Mouse (Mus musculus) hindbrain, embryonic 12.5 days (tissue): Measurements from ENCODE around the gene Onecut1. TPM values are rescaled to one million over a fixed set of nuclear protein-coding genes. Genes with fewer than 3 reads are reported as not detected.

ENCODE experiments used
- ATAC-seq: fragments of 200-750 bp; cut with Nextera tagmentation; 2 replicates; pipeline ENCODE4 v1.8.0; 2017; ENCODE audit warnings: moderate TSS enrichment; ENCODE audit not compliant: low FRiP score
- H3K27ac ChIP-seq: fragments of 300-500 bp; sonication (generic); 2 replicates; pipeline ENCODE4 v1.5.1; 2016; ENCODE audit warnings: mild to moderate bottlenecking
- H3K27me3 ChIP-seq: fragments of 300-500 bp; sonication (generic); 2 replicates; pipeline ENCODE4 v1.6.1; 2016; ENCODE audit warnings: mild to moderate bottlenecking
- H3K36me3 ChIP-seq: fragments of 300-500 bp; sonication (generic); 2 replicates; pipeline ENCODE4 v1.6.1; 2016; ENCODE audit warnings: mild to moderate bottlenecking
- H3K4me1 ChIP-seq: fragments of 300-500 bp; sonication (generic); 2 replicates; pipeline ENCODE4 v1.6.1; 2016
- H3K4me2 ChIP-seq: fragments of 300-500 bp; sonication (generic); replicated peaks from 2 replicates; pipeline ENCODE4 v1.6.1; 2016; ENCODE audit warnings: mild to moderate bottlenecking
- H3K4me3 ChIP-seq: fragments of 300-500 bp; sonication (generic); 2 replicates; pipeline ENCODE4 v1.5.1; 2016; ENCODE audit warnings: mild to moderate bottlenecking
- H3K9ac ChIP-seq: fragments of 300-500 bp; sonication (generic); 2 replicates; pipeline ENCODE4 v1.6.1; 2016; ENCODE audit warnings: mild to moderate bottlenecking, moderate library complexity
- H3K9me3 ChIP-seq: fragments of 300-500 bp; sonication (generic); replicated peaks from 2 replicates; pipeline ENCODE4 v1.6.1; 2016; ENCODE audit warnings: mild to moderate bottlenecking
- whole genome bisulfite sequencing: fragments of 180-500 bp; shearing (Covaris S2); methylation state at CpG from one replicate; pipeline ENCODE4 v1.1.7; 2016; 5-methylcytosine and 5-hydroxymethylcytosine counted together
- polyA plus RNA-seq: library from polyadenylated mRNA; unstranded; fragments of >200 nt; fragmentation: Nextera tagmentation; extraction: Ambion mirVana; gene quantifications from 2 replicates; pipeline ENCODE4 v1.2.1, GENCODE M21; 2016

The Onecut1 gene
- polyA plus RNA-seq, 1 experiment from 2014 or later: 11.7 TPM

DNA sequence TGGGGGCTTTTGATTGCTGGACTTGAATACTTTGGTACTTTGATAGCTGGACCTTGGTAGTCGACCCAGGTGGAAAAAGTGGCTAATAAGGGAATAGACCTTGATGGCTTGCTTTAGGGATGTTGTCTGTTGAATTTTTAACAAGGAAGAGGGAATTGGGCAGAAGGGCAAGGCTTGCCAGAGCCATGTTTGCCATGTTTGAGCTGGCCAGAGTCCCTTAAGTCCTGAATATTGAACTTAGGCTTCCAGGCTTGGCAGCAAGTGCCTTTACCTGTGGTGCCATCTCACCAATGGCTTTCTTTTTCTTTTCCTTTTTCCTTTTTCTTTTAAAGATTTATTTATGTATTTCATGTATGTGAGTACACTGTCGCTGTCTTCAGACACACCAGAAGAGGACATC lies 38.4 kb downstream of the Onecut1 start:
- Histone ChIP-seq H3K4me2 (no peak overlapping the region), H3K4me1 (no peaks in the 10 kb centered on the region), H3K27ac (no peak overlapping the region), H3K4me3 (no peak overlapping the region), H3K36me3 (no peaks in the 10 kb centered on the region), H3K9me3 (no peaks in the 10 kb centered on the region), H3K27me3 (no peaks in the 10 kb centered on the region), H3K9ac (no peak overlapping the region)
- WGBS: 91% methylated on average over 2 of the region's 2 CpGs
- no peak for ATAC-seq

GRCm38 (mm10) chr9:74904866-74905508 lies 43.3 kb downstream of the Onecut1 start:
- H3K27ac ChIP-seq: no peak overlapping the region
- no peaks in the 10 kb centered on the region for H3K27me3 ChIP-seq
- H3K4me1 ChIP-seq: no peaks in the 10 kb centered on the region
- peak; percentile 52 for ATAC-seq
- WGBS: 23% methylated on average over 7 of the region's 7 CpGs
- no peak overlapping the region for H3K4me3 ChIP-seq
- H3K9ac ChIP-seq: no peak overlapping the region
- H3K9me3 ChIP-seq: no peaks in the 10 kb centered on the region
- no peaks in the 10 kb centered on the region for H3K36me3 ChIP-seq
- H3K4me2 ChIP-seq: no peak overlapping the region

- WGBS: 59% methylated on average over 4 of the region's 4 CpGs
- H3K36me3 ChIP-seq: no peaks in the 10 kb centered on the region
- H3K4me1 ChIP-seq: no peaks in the 10 kb centered on the region
- H3K27me3 ChIP-seq: no peaks in the 10 kb centered on the region
- ATAC-seq: no peak
- H3K27ac ChIP-seq: no peak overlapping the region
- no peak overlapping the region for H3K4me2 ChIP-seq
- no peak overlapping the region for H3K9ac ChIP-seq
- no peaks in the 10 kb centered on the region for H3K9me3 ChIP-seq
- H3K4me3 ChIP-seq: no peak overlapping the region
Measured at GRCm38 (mm10) chr9:74906951-74907350, 45.2 kb downstream of the Onecut1 start.

GRCm38 (mm10) chr9:74909245-74909644 lies 47.5 kb downstream of the Onecut1 start:
- H3K4me1 ChIP-seq: peaks cover 5% of the 10 kb centered on the region; the same call in 1 of the 2 replicates
- no peak overlapping the region for H3K4me2 ChIP-seq
- 78% methylated on average over 15 of the region's 15 CpGs for WGBS
- H3K9ac ChIP-seq: no peak overlapping the region
- no peaks in the 10 kb centered on the region for H3K9me3 ChIP-seq
- H3K4me3 ChIP-seq: no peak overlapping the region
- H3K27ac ChIP-seq: no peak overlapping the region
- no peaks in the 10 kb centered on the region for H3K36me3 ChIP-seq
- no peaks in the 10 kb centered on the region for H3K27me3 ChIP-seq
- no peak for ATAC-seq

GRCm38 (mm10) chr9:74910226-74910759 lies 48.6 kb downstream of the Onecut1 start:
- no peak for ATAC-seq
- Histone ChIP-seq H3K9ac (no peak overlapping the region), H3K4me2 (no peak overlapping the region), H3K27ac (no peak overlapping the region), H3K4me3 (no peak overlapping the region), H3K27me3 (no peaks in the 10 kb centered on the region), H3K4me1 (peaks cover 5% of the 10 kb centered on the region; the same call in 1 of the 2 replicates), H3K36me3 (no peaks in the 10 kb centered on the region), H3K9me3 (no peaks in the 10 kb centered on the region)
- 83% methylated on average over 6 of the region's 6 CpGs for WGBS

GRCm38 (mm10) chr9:74911430-74911829 lies 49.7 kb downstream of the Onecut1 start:
- Histone ChIP-seq H3K4me2 (no peak overlapping the region), H3K4me1 (peaks cover 5% of the 10 kb centered on the region; the same call in 1 of the 2 replicates), H3K36me3 (no peaks in the 10 kb centered on the region), H3K9me3 (no peaks in the 10 kb centered on the region), H3K27me3 (no peaks in the 10 kb centered on the region), H3K9ac (no peak overlapping the region), H3K4me3 (no peak overlapping the region), H3K27ac (no peak overlapping the region)
- ATAC-seq: no peak
- 80% methylated on average over 4 of the region's 4 CpGs for WGBS

GRCm38 (mm10) chr9:74911919-74912318 lies 50.2 kb downstream of the Onecut1 start:
- H3K4me1 ChIP-seq: peaks cover 5% of the 10 kb centered on the region; the same call in 1 of the 2 replicates
- H3K9ac ChIP-seq: no peak overlapping the region
- ATAC-seq: no peak
- H3K4me2 ChIP-seq: no peak overlapping the region
- H3K36me3 ChIP-seq: no peaks in the 10 kb centered on the region
- H3K9me3 ChIP-seq: no peaks in the 10 kb centered on the region
- no peaks in the 10 kb centered on the region for H3K27me3 ChIP-seq
- H3K4me3 ChIP-seq: no peak overlapping the region
- WGBS: 62% methylated on average over 2 of the region's 2 CpGs
- no peak overlapping the region for H3K27ac ChIP-seq

DNA sequence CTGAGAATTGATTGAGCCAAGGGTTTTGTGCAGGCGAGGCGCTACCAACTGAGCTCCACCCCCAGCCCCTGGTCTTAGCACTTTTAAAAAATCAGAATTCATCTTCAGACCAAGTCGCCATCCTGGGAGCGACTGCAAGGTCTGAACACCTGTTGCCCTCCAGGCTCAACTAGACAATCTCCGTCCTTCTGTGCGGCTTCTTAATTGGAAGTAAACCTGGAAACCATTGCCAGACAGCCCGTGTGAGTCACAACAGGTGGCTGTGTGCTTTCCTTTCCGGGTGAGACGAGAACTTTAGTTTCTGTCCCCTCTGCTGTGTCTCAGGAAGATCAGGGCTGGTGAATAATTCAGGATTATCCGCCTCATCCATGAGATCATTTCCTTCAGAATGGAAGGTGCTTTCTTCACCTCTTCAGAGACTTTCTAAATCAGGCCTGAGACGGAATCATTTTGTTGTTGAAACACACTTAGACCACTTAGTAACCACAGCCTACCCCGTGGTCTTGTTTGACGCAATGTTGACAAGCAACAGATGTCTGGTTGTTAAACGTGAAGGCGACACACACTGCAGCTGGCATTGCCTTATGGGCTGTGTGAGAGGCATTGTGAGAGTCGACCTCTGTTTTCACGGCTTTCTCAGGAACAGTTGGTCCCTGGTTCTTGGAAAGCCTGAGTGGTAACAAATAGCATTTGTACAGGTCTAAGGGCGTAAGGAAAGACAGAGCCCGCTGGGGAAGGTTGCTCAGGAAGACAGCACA lies 51.1 kb downstream of the Onecut1 start:
- H3K4me2 ChIP-seq: no peak overlapping the region
- no peaks in the 10 kb centered on the region for H3K27me3 ChIP-seq
- H3K4me1 ChIP-seq: peaks cover 5% of the 10 kb centered on the region; the same call in 1 of the 2 replicates
- no peaks in the 10 kb centered on the region for H3K36me3 ChIP-seq
- ATAC-seq: no peak
- 68% methylated on average over 19 of the region's 19 CpGs for WGBS
- no peak overlapping the region for H3K27ac ChIP-seq
- H3K9me3 ChIP-seq: 0 out of 2 replicates have a peak, but pooled peaks cover 4% of the 10 kb centered on the region
- no peak overlapping the region for H3K9ac ChIP-seq
- no peak overlapping the region for H3K4me3 ChIP-seq

GRCm38 (mm10) chr9:74915611-74916010 lies 53.9 kb downstream of the Onecut1 start:
- H3K36me3 ChIP-seq: no peaks in the 10 kb centered on the region
- H3K9me3 ChIP-seq: 0 out of 2 replicates have a peak, but pooled peaks cover 4% of the 10 kb centered on the region
- H3K27ac ChIP-seq: no peak overlapping the region
- H3K27me3 ChIP-seq: no peaks in the 10 kb centered on the region
- no peak overlapping the region for H3K4me3 ChIP-seq
- no peak for ATAC-seq
- H3K4me1 ChIP-seq: peaks cover 5% of the 10 kb centered on the region; the same call in 1 of the 2 replicates
- no peak overlapping the region for H3K4me2 ChIP-seq
- no peak overlapping the region for H3K9ac ChIP-seq
- 94% methylated on average over 3 of the region's 3 CpGs for WGBS

GRCm38 (mm10) chr9:74920450-74920849 lies 58.7 kb downstream of the Onecut1 start:
- H3K36me3 ChIP-seq: no peaks in the 10 kb centered on the region
- H3K4me3 ChIP-seq: no peak overlapping the region
- WGBS: 96% methylated on average over 12 of the region's 12 CpGs
- 0 out of 2 replicates have a peak, but pooled peaks cover 4% of the 10 kb centered on the region for H3K9me3 ChIP-seq
- H3K4me2 ChIP-seq: no peak overlapping the region
- peaks cover 11% of the 10 kb centered on the region for H3K4me1 ChIP-seq
- no peak for ATAC-seq
- H3K27me3 ChIP-seq: peaks cover 4% of the 10 kb centered on the region
- no peak overlapping the region for H3K9ac ChIP-seq
- H3K27ac ChIP-seq: no peak overlapping the region

GRCm38 (mm10) chr9:74921422-74921821 lies 59.7 kb downstream of the Onecut1 start:
- 24% methylated on average over 1 of the region's 1 CpGs for WGBS
- Histone ChIP-seq H3K27me3 (peaks cover 4% of the 10 kb centered on the region), H3K27ac (no peak overlapping the region), H3K9me3 (0 out of 2 replicates have a peak, but pooled peaks cover 4% of the 10 kb centered on the region), H3K4me1 (peaks cover 14% of the 10 kb centered on the region), H3K4me2 (no peak overlapping the region), H3K9ac (no peak overlapping the region), H3K36me3 (no peaks in the 10 kb centered on the region), H3K4me3 (no peak overlapping the region)
- ATAC-seq: no peak

GRCm38 (mm10) chr9:74922884-74923283 lies 61.2 kb downstream of the Onecut1 start:
- Histone ChIP-seq H3K4me3 (no peak overlapping the region), H3K4me1 (peaks cover 14% of the 10 kb centered on the region), H3K36me3 (no peaks in the 10 kb centered on the region), H3K9ac (no peak overlapping the region), H3K9me3 (no peaks in the 10 kb centered on the region), H3K27me3 (peaks cover 4% of the 10 kb centered on the region), H3K27ac (no peak overlapping the region), H3K4me2 (no peak overlapping the region)
- WGBS: 63% methylated on average over 3 of the region's 3 CpGs
- ATAC-seq: no peak
